Mouse (Mus musculus): ENCODE measurements around the gene C1qtnf1. TPM values are rescaled to one million over a fixed set of nuclear protein-coding genes. Genes with fewer than 3 reads are reported as not detected.
A peak's percentile ranks its signal among the peaks of the same experiment; 100 is the strongest.

The C1qtnf1 gene
- polyA plus RNA-seq, 1 experiment from 2014 or later, result 2.7 TPM

DNA sequence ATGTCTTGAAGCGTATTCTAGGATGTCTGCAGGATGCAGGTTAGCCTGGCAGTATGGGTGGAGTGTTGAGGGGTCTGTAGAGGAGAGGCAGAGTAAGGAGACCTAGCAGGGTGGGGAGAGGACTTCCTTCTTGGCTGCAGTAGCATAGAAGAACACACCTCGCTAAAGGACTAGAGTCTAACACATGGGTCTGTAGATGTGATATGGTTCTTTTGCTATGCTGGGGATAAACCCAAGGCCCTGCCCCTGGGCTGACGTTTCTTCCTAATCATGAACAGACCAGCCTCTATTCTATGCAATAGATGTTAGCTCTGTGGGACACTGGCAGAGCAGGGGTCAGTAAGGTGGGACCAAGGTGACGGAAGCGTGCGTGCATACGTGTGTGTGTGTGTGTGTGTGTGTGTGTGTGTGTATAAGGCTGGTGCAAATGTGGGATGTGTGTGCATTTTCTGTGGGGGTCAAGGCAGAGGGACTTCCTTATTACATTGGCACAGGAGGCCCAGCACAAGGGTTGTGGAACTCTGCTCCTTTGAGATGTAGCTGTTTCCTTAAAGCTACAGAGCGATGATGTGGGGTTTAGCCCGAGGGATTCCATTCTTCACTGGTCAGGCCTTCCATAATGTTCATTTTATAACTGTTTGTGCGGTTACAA is 41.6 kb downstream of the C1qtnf1 start:
- H3K36me3 ChIP-seq (ENCODE audit: control insufficient read depth, insufficient read depth, low read length), result no peaks in the 10 kb centered on the region
- no peak overlapping the region for H3K4me2 ChIP-seq
- no peak overlapping the region for H3K4me3 ChIP-seq (ENCODE audit: low read depth, low read length)
- peaks cover 3% of the 10 kb centered on the region; the same call in 1 of the 2 replicates for H3K4me1 ChIP-seq (ENCODE audit: control insufficient read depth, insufficient read depth, low read length)
- no peak overlapping the region for H3K9ac ChIP-seq (ENCODE audit: low read depth, low read length)
- no peaks in the 10 kb centered on the region for H3K9me3 ChIP-seq (replicated peaks; ENCODE audit: control insufficient read depth, low read length)
- no peak overlapping the region for H3K27ac ChIP-seq (ENCODE audit: low read depth, low read length)
- H3K27me3 ChIP-seq (ENCODE audit: control insufficient read depth, insufficient read depth, low read length), result no peaks in the 10 kb centered on the region
- no peak for ATAC-seq (replicated peaks; ENCODE audit: insufficient number of reproducible peaks, low FRiP score, low TSS enrichment)
- 84% methylated on average over 10 of the region's 10 CpGs for WGBS (ENCODE audit: insufficient replicate concordance)

DNA sequence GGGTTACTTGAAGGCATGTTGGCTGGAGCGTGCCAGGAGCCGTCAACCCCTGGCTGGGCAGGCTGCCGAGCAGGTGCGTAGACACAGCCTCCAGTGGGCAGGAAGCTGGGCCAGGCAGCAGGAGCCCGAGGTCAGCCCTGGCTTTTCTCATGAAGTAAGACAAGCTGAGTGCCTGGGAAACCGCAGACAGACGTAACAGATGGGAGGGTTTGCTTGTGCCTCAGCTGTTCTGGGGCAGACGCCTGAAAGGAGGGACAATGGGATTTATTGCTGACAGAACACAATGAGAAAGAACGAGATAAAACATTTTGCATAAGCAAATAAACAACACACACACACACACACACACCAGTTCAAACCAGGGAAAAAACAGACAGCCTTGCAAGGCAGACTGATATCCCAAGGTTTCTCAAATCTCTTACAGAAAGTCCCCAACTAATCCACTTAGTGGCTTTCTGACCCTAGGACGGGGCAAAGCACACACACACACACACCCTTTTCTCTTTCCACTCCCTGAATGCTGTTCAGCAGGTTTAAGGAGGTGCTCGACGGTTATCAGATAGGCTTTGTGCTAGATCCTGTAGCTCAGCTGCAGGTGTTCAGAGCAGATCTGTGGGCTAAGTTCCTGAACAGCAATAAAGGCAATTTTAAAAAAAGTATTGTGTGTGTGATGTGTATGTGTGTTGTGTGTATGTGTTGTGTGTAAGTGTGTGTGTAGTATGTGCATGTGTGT is 42.4 kb downstream of the C1qtnf1 start:
- Histone ChIP-seq H3K4me3 (ENCODE audit: low read depth, low read length) (no peak overlapping the region), H3K27ac (ENCODE audit: low read depth, low read length) (no peak overlapping the region), H3K36me3 (ENCODE audit: control insufficient read depth, insufficient read depth, low read length) (no peaks in the 10 kb centered on the region), H3K9me3 (replicated peaks; ENCODE audit: control insufficient read depth, low read length) (no peaks in the 10 kb centered on the region), H3K27me3 (ENCODE audit: control insufficient read depth, insufficient read depth, low read length) (no peaks in the 10 kb centered on the region), H3K4me2 (no peak overlapping the region), H3K4me1 (ENCODE audit: control insufficient read depth, insufficient read depth, low read length) (peaks cover 3% of the 10 kb centered on the region; the same call in 1 of the 2 replicates), H3K9ac (ENCODE audit: low read depth, low read length) (no peak overlapping the region)
- ATAC-seq (replicated peaks; ENCODE audit: insufficient number of reproducible peaks, low FRiP score, low TSS enrichment), result 0 out of 2 replicates have a peak, but pooled peaks have one; percentile 35
- 19% methylated on average over 12 of the region's 12 CpGs for WGBS (ENCODE audit: insufficient replicate concordance)

DNA sequence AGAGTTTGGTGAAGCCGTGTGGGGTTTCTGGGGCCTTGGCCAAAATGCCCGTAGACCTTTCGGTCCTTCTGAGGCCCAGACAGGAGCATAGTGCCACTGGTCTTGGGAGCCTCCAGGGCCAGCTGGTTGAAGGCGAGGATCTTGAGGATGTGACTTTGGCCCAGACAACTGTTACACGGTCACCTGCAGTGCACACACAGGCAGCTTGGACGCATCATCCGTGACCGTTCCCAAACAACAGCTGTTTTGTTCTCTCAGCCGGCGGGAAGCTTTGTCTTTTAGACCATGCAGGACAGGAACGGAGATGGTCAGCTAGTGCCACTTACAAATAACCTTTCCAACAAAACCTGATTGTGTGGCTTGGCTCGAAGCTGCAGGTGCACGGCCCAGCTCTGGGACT is 43.7 kb downstream of the C1qtnf1 start:
- H3K9ac ChIP-seq (ENCODE audit: low read depth, low read length), result no peak overlapping the region
- no peak overlapping the region for H3K27ac ChIP-seq (ENCODE audit: low read depth, low read length)
- H3K9me3 ChIP-seq (replicated peaks; ENCODE audit: control insufficient read depth, low read length), result no peaks in the 10 kb centered on the region
- no peak overlapping the region for H3K4me2 ChIP-seq
- ATAC-seq (replicated peaks; ENCODE audit: insufficient number of reproducible peaks, low FRiP score, low TSS enrichment), result no peak
- peaks cover 3% of the 10 kb centered on the region; the same call in 1 of the 2 replicates for H3K4me1 ChIP-seq (ENCODE audit: control insufficient read depth, insufficient read depth, low read length)
- WGBS (ENCODE audit: insufficient replicate concordance), result 86% methylated on average over 13 of the region's 13 CpGs
- no peaks in the 10 kb centered on the region for H3K27me3 ChIP-seq (ENCODE audit: control insufficient read depth, insufficient read depth, low read length)
- no peaks in the 10 kb centered on the region for H3K36me3 ChIP-seq (ENCODE audit: control insufficient read depth, insufficient read depth, low read length)
- H3K4me3 ChIP-seq (ENCODE audit: low read depth, low read length), result no peak overlapping the region

DNA sequence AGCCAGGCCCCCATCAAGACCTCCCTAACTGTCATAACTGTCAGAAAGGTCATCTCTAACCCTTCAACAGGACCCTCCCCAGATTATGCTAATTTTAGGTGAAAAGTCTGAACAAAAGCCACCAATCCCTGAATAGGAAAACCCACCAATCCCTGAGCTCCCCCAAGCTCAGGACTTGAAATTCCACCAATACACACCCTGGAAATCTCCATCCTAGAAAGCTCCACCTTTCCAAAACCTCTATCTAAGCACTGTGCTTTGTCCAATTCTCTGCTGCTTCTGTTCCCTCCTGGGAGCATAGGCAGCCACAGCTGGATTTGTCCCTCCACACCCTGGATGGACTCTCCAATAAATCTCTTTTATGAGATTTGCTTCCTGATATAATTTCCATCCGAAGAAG is 45.2 kb downstream of the C1qtnf1 start:
- Histone ChIP-seq H3K27me3 (ENCODE audit: control insufficient read depth, insufficient read depth, low read length) (no peaks in the 10 kb centered on the region), H3K4me1 (ENCODE audit: control insufficient read depth, insufficient read depth, low read length) (peaks cover 8% of the 10 kb centered on the region; the same call in 1 of the 2 replicates), H3K9me3 (replicated peaks; ENCODE audit: control insufficient read depth, low read length) (no peaks in the 10 kb centered on the region), H3K36me3 (ENCODE audit: control insufficient read depth, insufficient read depth, low read length) (no peaks in the 10 kb centered on the region), H3K4me3 (ENCODE audit: low read depth, low read length) (no peak overlapping the region), H3K27ac (ENCODE audit: low read depth, low read length) (no peak overlapping the region), H3K9ac (ENCODE audit: low read depth, low read length) (no peak overlapping the region), H3K4me2 (no peak overlapping the region)
- 89% methylated on average over 1 of the region's 1 CpGs for WGBS (ENCODE audit: insufficient replicate concordance)
- no peak for ATAC-seq (replicated peaks; ENCODE audit: insufficient number of reproducible peaks, low FRiP score, low TSS enrichment)

DNA sequence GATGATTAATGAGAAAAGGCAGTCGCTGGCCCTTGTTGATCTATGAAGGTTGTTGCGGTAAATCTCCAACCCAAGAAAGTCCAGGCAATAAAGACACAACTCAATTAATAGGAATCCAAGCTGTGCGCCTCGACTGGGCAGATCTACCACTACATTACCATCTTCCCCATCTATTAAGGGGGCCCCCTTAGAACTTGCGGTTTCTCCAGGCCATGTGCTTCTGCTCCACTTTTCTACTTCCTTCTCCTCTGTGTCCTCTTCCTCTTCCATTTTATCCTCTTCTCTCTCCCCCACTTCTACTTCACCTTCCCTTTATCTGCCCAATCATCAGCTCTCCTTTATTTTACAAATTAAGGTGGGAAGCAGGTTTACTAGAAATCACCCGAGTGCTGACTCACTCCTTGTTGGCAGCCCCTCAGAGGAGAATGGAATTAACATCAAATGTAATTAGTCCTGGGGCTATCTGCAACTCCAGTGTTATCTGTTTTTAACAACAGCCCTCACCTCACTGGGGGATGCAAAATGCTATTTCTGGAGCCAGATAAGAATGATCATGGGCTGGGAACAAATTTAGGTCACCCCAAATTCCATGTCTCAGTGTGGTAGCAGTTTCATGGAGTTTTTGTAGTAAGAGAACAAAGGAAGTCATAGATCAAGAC is 46.0 kb downstream of the C1qtnf1 start:
- Histone ChIP-seq H3K4me1 (ENCODE audit: control insufficient read depth, insufficient read depth, low read length) (peaks cover 8% of the 10 kb centered on the region; the same call in 1 of the 2 replicates), H3K4me3 (ENCODE audit: low read depth, low read length) (no peak overlapping the region), H3K27me3 (ENCODE audit: control insufficient read depth, insufficient read depth, low read length) (no peaks in the 10 kb centered on the region), H3K9me3 (replicated peaks; ENCODE audit: control insufficient read depth, low read length) (no peaks in the 10 kb centered on the region), H3K36me3 (ENCODE audit: control insufficient read depth, insufficient read depth, low read length) (no peaks in the 10 kb centered on the region), H3K9ac (ENCODE audit: low read depth, low read length) (no peak overlapping the region), H3K4me2 (no peak overlapping the region), H3K27ac (ENCODE audit: low read depth, low read length) (no peak overlapping the region)
- WGBS (ENCODE audit: insufficient replicate concordance), result 70% methylated on average over 6 of the region's 6 CpGs
- ATAC-seq (replicated peaks; ENCODE audit: insufficient number of reproducible peaks, low FRiP score, low TSS enrichment), result no peak

DNA sequence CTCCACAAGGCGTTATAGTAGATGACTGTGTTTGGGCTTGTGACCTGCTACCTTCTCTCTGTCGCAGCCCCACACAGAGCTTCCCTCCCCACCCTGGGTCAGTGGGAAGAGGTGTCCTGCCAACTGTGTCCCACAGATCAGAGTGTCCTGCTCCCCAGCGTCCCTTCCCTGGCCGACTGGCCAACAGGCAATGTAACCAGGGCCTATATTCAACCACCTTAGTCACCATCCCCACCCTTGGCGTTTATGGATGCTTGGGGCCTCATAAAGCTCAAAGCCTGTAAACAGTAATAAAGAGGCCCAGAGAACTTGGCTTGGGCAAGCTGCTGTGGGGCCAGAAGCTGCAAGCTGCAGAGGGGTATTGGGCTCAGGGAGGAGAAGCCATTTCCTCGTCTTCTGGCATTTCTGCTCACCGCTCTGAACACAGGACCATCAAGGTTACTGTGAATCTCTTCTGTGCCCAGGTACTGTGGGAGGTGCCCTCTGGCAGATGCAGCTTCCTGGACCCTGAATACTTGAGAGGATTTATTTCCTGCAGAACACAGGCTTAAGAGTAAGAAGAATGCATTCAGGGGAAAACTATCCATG is 47.6 kb downstream of the C1qtnf1 start:
- no peaks in the 10 kb centered on the region for H3K27me3 ChIP-seq (ENCODE audit: control insufficient read depth, insufficient read depth, low read length)
- H3K9ac ChIP-seq (ENCODE audit: low read depth, low read length), result no peak overlapping the region
- no peaks in the 10 kb centered on the region for H3K36me3 ChIP-seq (ENCODE audit: control insufficient read depth, insufficient read depth, low read length)
- no peak overlapping the region for H3K4me2 ChIP-seq
- WGBS (ENCODE audit: insufficient replicate concordance), result 82% methylated on average over 7 of the region's 7 CpGs
- H3K4me1 ChIP-seq (ENCODE audit: control insufficient read depth, insufficient read depth, low read length), result 0 out of 2 replicates have a peak, but pooled peaks cover 5% of the 10 kb centered on the region
- no peak overlapping the region for H3K27ac ChIP-seq (ENCODE audit: low read depth, low read length)
- no peaks in the 10 kb centered on the region for H3K9me3 ChIP-seq (replicated peaks; ENCODE audit: control insufficient read depth, low read length)
- ATAC-seq (replicated peaks; ENCODE audit: insufficient number of reproducible peaks, low FRiP score, low TSS enrichment), result no peak
- no peak overlapping the region for H3K4me3 ChIP-seq (ENCODE audit: low read depth, low read length)

DNA sequence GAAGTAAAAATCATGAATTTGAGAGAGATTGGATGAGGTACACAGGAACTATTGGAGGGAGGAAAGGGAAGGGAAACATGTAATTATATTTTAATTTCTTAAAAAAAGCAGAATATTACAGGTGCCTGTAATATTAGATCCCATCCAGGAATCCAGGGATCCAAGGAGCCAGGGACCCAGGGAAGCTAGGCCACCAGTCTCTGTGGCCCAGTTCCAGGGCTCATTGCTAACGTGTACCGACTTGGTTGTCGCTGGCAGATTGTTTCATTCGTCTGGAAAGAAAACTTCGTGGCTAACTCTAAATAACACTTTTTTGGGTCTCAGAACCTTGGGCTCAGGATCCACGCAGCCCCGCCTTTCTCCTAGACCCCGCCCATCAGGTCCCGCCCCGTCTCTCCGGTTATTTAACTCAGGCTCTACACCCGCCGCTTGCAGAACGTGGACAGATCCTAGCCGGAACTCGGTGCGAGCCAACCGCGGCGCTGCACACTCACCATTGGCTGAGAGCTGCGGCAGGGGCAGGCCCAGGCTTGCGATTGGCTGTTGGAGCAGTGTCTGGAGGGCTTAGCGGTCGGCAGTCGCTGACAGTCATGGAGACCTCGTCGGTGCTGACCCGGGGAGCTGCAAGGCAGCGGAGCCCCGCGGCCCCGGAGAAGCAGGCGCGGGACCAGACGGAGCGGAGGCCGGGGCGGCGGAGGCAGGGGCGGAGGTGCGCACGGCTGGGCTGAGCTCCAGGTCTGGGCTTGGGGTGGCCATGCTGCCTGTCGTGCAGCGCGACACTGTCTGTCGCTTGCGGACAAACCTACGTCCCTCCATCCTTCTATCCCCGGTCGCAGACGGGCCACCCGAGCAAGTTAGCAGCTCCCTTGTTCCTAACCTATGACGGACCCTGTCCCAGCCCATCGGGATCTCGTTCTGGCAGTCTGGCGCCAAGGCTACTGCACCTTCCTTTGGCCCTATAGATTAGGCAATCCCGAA is 48.7 kb downstream of the C1qtnf1 start, which contains the start of gene Engase:
TSS of gene Engase (plus strand) at position 434 of the 978 bp plus-strand sequence.
- Histone ChIP-seq H3K4me3 (ENCODE audit: low read depth, low read length) (peak within 1 kb of the TSS; percentile 77), H3K4me2 (peak within 1 kb of the TSS; percentile 96), H3K9ac (ENCODE audit: low read depth, low read length) (peak within 1 kb of the TSS; percentile 81), H3K27me3 (ENCODE audit: control insufficient read depth, insufficient read depth, low read length) (no peaks in the 10 kb centered on the region), H3K36me3 (ENCODE audit: control insufficient read depth, insufficient read depth, low read length) (no peaks in the 10 kb centered on the region), H3K4me1 (ENCODE audit: control insufficient read depth, insufficient read depth, low read length) (0 out of 2 replicates have a peak, but pooled peaks cover 5% of the 10 kb centered on the region), H3K9me3 (replicated peaks; ENCODE audit: control insufficient read depth, low read length) (no peaks in the 10 kb centered on the region), H3K27ac (ENCODE audit: low read depth, low read length) (peak within 1 kb of the TSS; percentile 62; the same call in 1 of the 2 replicates)
- ATAC-seq (replicated peaks; ENCODE audit: insufficient number of reproducible peaks, low FRiP score, low TSS enrichment), result peak; percentile 98
- under 1% methylated on average over 57 of the region's 57 CpGs for WGBS (ENCODE audit: insufficient replicate concordance)
